Mouse (Mus musculus) thymus, adult 2 months (tissue): ENCODE data around the gene Isyna1. TPM values are rescaled to one million over a fixed set of nuclear protein-coding genes. Genes with fewer than 3 reads are reported as not detected.

Experiments used
- DNase-seq: peaks from one replicate; pipeline ENCODE4 v3.0.0; 2021
- H3K27ac ChIP-seq: fragments of 200-500 bp; 2 replicates; pipeline ENCODE4 v1.5.1; 2012; ENCODE audit warnings: low read length, control low read depth; ENCODE audit not compliant: control insufficient read depth, insufficient read depth
- H3K27me3 ChIP-seq: fragments of 200-500 bp; 2 replicates; pipeline ENCODE4 v1.6.1; 2012; ENCODE audit warnings: mild to moderate bottlenecking, low read length, moderate library complexity, mixed read lengths; ENCODE audit not compliant: control insufficient read depth, insufficient read depth
- H3K36me3 ChIP-seq: fragments of 200-500 bp; 2 replicates; pipeline ENCODE4 v1.6.1; 2012; ENCODE audit warnings: mild to moderate bottlenecking, low read length, moderate library complexity; ENCODE audit not compliant: control insufficient read depth, insufficient read depth
- H3K4me1 ChIP-seq: fragments of 200-500 bp; replicated peaks from 2 replicates; pipeline ENCODE4 v1.6.1; 2012; ENCODE audit warnings: low read length; ENCODE audit not compliant: control insufficient read depth, insufficient read depth
- H3K4me3 ChIP-seq: fragments of 200-500 bp; 2 replicates; pipeline ENCODE4 v1.5.1; 2012; ENCODE audit warnings: mild to moderate bottlenecking, low read length, control low read depth, moderate library complexity; ENCODE audit not compliant: control insufficient read depth, insufficient read depth
- CTCF ChIP-seq: fragments of 200-500 bp; IDR thresholded peaks from 2 replicates; pipeline ENCODE4 v1.5.1; 2012; ENCODE audit warnings: mild to moderate bottlenecking, control low read depth, low read length, moderate library complexity, borderline replicate concordance; ENCODE audit not compliant: control insufficient read depth, poor library complexity, insufficient read depth; ENCODE audit errors: extremely low read depth
- POLR2A ChIP-seq: fragments of 200-500 bp; IDR thresholded peaks from 2 replicates; pipeline ENCODE4 v1.6.1; 2012; ENCODE audit warnings: mild to moderate bottlenecking, low read length, control low read depth, moderate library complexity; ENCODE audit not compliant: control insufficient read depth, poor library complexity, insufficient read depth; ENCODE audit errors: extremely low read depth
- WGBS: fragments of 180-500 bp; shearing (Covaris S2); methylation state at CpG from one replicate; pipeline ENCODE4 v1.1.7; 2018; 5-methylcytosine and 5-hydroxymethylcytosine counted together
- polyA plus RNA-seq: library from polyadenylated mRNA; depleted of rRNA; stranded (reverse); fragments of >200 nt; gene quantifications from 2 replicates; pipeline ENCODE4 v1.2.3, GENCODE M21; 2012

The Isyna1 gene
- polyA plus RNA-seq, 1 experiment, result 185 TPM

DNA sequence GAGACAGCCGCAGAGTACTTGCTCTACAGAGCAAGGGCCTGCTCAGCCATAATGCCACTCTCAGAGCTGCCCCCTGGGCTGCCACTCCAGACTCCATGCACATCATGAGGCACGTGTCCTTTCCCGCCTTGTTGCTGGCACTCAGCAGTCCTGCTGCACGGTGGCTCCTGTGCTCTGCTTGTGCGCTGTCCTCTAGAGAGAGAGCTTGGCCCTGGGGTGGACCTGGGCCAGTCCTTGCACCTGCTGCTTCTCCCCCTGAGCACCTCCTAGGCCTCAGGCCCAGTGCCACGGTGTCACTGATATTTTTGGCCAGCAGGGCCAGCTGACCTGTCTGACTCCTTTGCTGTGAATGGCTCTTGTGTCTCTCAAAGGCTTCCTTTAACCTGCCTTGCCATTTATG, 23.2 kb upstream of the Isyna1 start:
- Histone ChIP-seq H3K36me3 (peaks cover 6% of the 10 kb centered on the region; the same call in 1 of the 2 replicates), H3K27ac (no peak overlapping the region), H3K27me3 (no peaks in the 10 kb centered on the region), H3K4me1 (peaks cover 7% of the 10 kb centered on the region), H3K4me3 (no peak overlapping the region)
- no peak for DNase-seq
- WGBS, result 91% methylated on average over 6 of the region's 6 CpGs
- no peak for TF ChIP-seq CTCF
- no peak for TF ChIP-seq POLR2A

DNA sequence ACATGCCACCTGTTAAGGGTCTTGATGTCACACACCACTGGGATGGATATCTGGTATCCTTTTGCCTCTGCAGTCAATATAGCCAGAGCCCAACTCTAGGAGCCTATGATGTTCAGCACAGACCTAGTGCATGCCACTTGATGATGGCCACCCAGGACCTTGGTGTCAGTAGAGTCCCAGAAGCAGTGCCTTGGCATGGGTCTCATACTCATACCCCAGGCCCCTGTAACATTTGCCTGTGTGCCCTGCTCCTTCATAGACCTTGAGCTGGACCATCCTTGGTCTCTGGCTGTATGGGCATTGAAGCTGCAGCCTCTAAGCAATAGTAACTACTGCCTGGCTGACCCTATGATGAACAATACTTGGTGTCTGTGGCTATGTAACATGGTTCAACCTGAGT, 19.9 kb upstream of the Isyna1 start:
- Histone ChIP-seq H3K36me3 (peaks cover 6% of the 10 kb centered on the region; the same call in 1 of the 2 replicates), H3K27me3 (no peaks in the 10 kb centered on the region), H3K27ac (no peak overlapping the region), H3K4me3 (no peak overlapping the region), H3K4me1 (no peaks in the 10 kb centered on the region)
- TF ChIP-seq CTCF (no peak), POLR2A (no peak)
- no peak for DNase-seq

DNA sequence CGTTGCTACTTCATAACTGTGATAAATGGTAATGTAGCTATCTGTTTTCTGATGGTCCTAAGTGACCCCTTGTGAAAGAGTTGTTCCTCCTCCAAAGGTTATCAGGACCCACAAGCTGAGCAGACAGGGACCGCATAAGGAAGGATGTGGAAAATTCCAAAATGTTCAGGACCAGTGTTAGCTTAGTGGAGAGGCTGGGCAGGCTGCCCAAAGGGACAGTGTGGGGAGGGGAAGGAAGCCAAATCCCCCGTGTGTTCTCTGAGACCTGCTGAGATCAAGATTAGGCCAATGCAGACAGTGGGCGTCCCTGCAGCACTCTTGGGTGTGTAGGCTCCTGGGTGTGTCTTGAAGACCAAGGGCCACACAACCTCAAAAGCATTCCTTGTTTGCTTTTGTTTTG, 19.3 kb upstream of the Isyna1 start:
- Histone ChIP-seq H3K36me3 (peaks cover 6% of the 10 kb centered on the region; the same call in 1 of the 2 replicates), H3K27me3 (no peaks in the 10 kb centered on the region), H3K4me1 (no peaks in the 10 kb centered on the region), H3K27ac (no peak overlapping the region), H3K4me3 (no peak overlapping the region)
- no peak for DNase-seq
- 79% methylated on average over 4 of the region's 4 CpGs for WGBS
- TF ChIP-seq CTCF (no peak), POLR2A (no peak)

DNA sequence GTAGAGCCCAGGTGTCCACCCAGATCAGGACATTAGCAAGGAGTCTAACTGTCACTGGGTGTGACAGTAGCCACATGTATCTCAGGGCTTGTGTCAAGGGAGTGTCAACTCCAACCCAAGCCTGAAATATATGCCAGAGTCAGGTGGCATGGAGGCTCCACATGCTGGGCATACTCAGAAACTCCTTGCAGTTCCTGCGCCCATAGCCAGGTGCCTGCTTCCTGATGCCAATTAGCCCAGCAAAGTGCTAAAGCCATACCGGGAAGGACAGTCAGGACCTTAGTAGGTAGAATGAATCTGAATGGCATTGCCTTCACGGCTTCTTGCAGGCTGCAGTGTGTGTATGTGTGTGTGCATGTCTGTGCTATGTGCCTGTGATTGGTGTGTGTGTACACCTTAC, 17.0 kb upstream of the Isyna1 start:
- DNase-seq, result no peak
- H3K36me3 ChIP-seq, result peaks cover 26% of the 10 kb centered on the region
- H3K4me1 ChIP-seq, result no peaks in the 10 kb centered on the region
- WGBS, result 98% methylated on average over 3 of the region's 3 CpGs
- no peaks in the 10 kb centered on the region for H3K27me3 ChIP-seq
- H3K4me3 ChIP-seq, result no peak overlapping the region
- TF ChIP-seq POLR2A (no peak), CTCF (no peak)
- no peak overlapping the region for H3K27ac ChIP-seq

DNA sequence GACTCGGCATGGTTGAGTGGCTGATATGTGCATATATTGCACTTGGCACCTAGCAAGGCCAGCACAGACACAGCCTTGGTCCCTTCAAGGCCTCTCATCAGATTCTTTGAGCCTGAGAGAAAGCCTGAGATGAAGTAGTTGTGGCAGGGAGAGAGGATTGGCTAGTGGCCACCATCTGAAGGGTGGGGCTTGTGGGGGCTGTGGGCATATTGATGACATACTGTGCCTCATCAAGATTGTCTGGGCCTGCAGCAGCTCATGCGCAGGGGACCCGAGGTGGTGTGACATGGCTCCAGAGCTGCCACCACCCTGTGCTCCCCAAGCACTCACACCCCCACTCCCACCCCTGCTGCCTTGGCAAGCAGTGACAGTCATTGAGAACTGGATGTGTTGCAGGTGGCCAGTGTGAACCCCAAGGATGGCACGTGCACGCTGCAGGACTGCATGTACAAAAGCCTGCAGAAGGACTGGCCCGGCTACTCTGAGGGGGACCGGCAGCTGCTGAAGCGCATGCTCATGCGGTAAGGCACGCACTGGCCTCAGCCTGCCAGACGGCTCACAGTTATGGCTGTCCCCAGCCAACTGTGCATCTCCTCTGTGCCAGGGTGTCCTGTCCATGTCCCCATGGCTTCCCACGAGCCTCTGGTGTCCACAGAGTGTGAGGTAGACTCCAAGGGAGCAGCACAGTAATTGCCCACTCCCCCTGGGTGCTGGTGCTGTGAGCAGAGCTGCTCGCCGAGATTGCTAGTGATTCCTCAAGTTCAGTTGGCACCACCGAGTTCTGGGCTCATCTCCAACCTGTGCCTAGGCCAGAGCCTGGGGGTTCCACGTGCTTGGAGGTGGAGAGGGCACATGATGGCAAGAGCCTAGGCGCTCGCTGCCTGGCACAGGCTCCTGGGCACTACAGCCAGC, 10.4 kb upstream of the Isyna1 start:
- Histone ChIP-seq H3K27ac (no peak overlapping the region), H3K4me1 (no peaks in the 10 kb centered on the region), H3K36me3 (peaks cover 33% of the 10 kb centered on the region), H3K27me3 (no peaks in the 10 kb centered on the region), H3K4me3 (no peak overlapping the region)
- WGBS, result 94% methylated on average over 18 of the region's 18 CpGs
- no peak for DNase-seq
- no peak for TF ChIP-seq POLR2A
- TF ChIP-seq CTCF, result no peak

DNA sequence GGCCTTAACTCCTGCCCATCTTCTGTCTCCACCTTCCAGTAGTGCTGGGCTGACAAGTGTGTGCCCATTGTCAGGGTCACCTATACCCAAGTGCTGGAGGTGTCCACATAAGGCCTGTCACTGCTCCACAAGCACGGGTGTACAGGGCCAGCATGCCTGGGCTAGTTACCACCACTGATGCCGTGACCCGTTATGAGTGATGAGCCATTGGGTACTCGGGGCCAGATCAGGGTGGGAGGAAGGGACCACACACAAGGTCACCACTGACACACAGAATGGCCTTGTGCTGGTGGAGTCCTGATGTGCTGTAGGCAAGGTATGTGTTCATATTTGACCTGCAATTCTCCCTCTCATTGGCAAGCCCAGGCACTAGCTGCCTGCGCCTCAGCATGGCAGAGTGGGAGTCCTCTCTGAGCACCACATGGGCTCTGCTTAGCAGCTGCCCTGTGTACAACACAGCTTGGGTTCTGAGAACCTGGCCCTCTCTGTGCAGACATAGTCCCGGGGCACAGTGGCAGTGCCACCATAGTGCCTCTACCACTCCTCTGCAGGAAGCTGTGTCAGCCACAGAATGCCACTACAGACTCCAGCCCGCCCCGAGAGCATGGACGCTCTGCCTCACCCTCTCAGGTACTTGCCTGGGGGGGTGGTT, 9.4 kb upstream of the Isyna1 start:
- H3K27ac ChIP-seq, result no peak overlapping the region
- no peak for DNase-seq
- no peaks in the 10 kb centered on the region for H3K27me3 ChIP-seq
- H3K4me1 ChIP-seq, result no peaks in the 10 kb centered on the region
- TF ChIP-seq CTCF, result no peak
- TF ChIP-seq POLR2A, result no peak
- WGBS, result 96% methylated on average over 9 of the region's 9 CpGs
- no peak overlapping the region for H3K4me3 ChIP-seq
- H3K36me3 ChIP-seq, result peaks cover 33% of the 10 kb centered on the region
